In the genomic region with DNA sequence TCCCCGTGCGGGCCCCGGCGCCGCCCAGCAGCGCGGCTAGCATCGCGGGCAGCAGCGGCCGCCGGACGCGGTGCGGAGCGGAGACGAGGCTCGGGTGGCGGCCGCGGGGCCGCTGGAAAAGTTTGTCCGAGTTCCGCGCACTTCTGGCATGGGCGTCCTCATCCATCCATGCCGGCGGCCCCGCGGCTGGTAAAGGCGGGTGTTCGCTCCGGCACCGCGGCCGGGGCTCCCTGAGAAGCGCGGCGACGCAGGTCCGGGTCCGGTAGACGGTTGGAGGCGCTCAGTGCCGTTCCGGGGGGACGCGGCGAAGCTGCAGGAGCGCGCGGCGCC, we compare ENCODE assay signal across 8 mouse cellular contexts. TPM values are rescaled to one million over a fixed set of nuclear protein-coding genes. Genes with fewer than 3 reads are reported as not detected.
DNase-seq lines count a peak whose midpoint lies in the region; ATAC-seq and TF ChIP-seq lines count a peak whose summit lies in the region.

No protein-coding gene starts in this region.

- no peaks in the 10 kb centered on the region for H3K9me3 ChIP-seq in heart, embryonic 14.5 days (ENCODE audit: control insufficient read depth, low read length)
- peaks cover 64% of the 10 kb centered on the region for H3K9me3 ChIP-seq in G1E (replicated peaks)
- H3K9me3 ChIP-seq in forebrain, embryonic 16.5 days (ENCODE audit: control insufficient read depth, low read length): no peaks in the 10 kb centered on the region
- no peaks in the 10 kb centered on the region for H3K9me3 ChIP-seq in liver, postnatal 0 days (ENCODE audit: low read length)

- peak overlapping the region; percentile 93 to 94 for H3K27ac ChIP-seq in heart, embryonic 14.5 days (replicated peaks in 1 of 2; ENCODE audit: control insufficient read depth in 1 of 2, insufficient read depth in 1 of 2, low read depth in 2 of 2, low read length in 2 of 2)
- H3K27ac ChIP-seq in forebrain, embryonic 16.5 days (ENCODE audit: low read length): peak overlapping the region; percentile 89
- H3K27ac ChIP-seq in liver, postnatal 0 days (ENCODE audit: low read depth): peak overlapping the region; percentile 51

- intact Hi-C loops in heart, postnatal 25 days (cut with DNase I): loop anchor here (5.0 to 10.0 kb wide), 4 partner anchors 224 to 566 kb away; no protein-coding TSS in a partner anchor

- H3K9ac ChIP-seq in heart, embryonic 14.5 days (ENCODE audit: low read length): peak overlapping the region; percentile 87
- H3K9ac ChIP-seq in forebrain, embryonic 16.5 days (replicated peaks; ENCODE audit: low read depth, low read length): peak overlapping the region; percentile 87
- peak overlapping the region; percentile 48 for H3K9ac ChIP-seq in liver, postnatal 0 days (replicated peaks)

- no peak for DNase-seq in heart, postnatal 25 days (ENCODE audit: low spot score)
- no peak for DNase-seq in G1E (ENCODE audit: low spot score)
- DNase-seq in liver, postnatal 0 days: peak; percentile 33
- DNase-seq in embryo, embryonic 10.5 days (ENCODE audit: low spot score): no peak
- DNase-seq in spleen, adult 18-20 months: no peak

- no peak for TF ChIP-seq EP300 in liver, postnatal 0 days (IDR thresholded peaks at IDR 0.05; ENCODE audit: low read depth)

- no peak; the same call in 1 of the 2 replicates for ATAC-seq in heart, embryonic 14.5 days (ENCODE audit: insufficient number of reproducible peaks, insufficient read depth, low FRiP score, low read depth)
- no peak for ATAC-seq in G1E (ENCODE audit: extremely low read depth, insufficient number of reproducible peaks, low FRiP score, poor library complexity, severe bottlenecking)
- no peak for ATAC-seq in forebrain, embryonic 16.5 days
- ATAC-seq in liver, postnatal 0 days: peak; percentile 6; the same call in 1 of the 2 replicates
- ATAC-seq in megakaryocyte-erythroid progenitor cell, adult 5-6 weeks (replicated peaks; ENCODE audit: low FRiP score, low TSS enrichment, poor library complexity, severe bottlenecking): no peak

- peaks cover 2 to 20% of the 10 kb centered on the region in 2 experiments; a peak in 3 of 4 replicates for H3K4me1 ChIP-seq in heart, embryonic 14.5 days (ENCODE audit: control insufficient read depth in 2 of 2, insufficient read depth in 2 of 2, low read length in 2 of 2)
- H3K4me1 ChIP-seq in G1E (ENCODE audit: insufficient read depth, low read depth, low read length): no peaks in the 10 kb centered on the region
- peaks cover 25% of the 10 kb centered on the region for H3K4me1 ChIP-seq in forebrain, embryonic 16.5 days (replicated peaks; ENCODE audit: control insufficient read depth, insufficient read depth, low read length)
- peaks cover 11% of the 10 kb centered on the region; the same call in 1 of the 2 replicates for H3K4me1 ChIP-seq in liver, postnatal 0 days (ENCODE audit: insufficient read depth)

- H3K4me3 ChIP-seq in heart, embryonic 14.5 days (ENCODE audit: control insufficient read depth in 1 of 2, insufficient read depth in 1 of 2, low read depth in 1 of 2, low read length in 2 of 2): peak overlapping the region; percentile 66 to 90
- H3K4me3 ChIP-seq in G1E (ENCODE audit: low read depth, low read length): peak overlapping the region; percentile 46; the same call in 1 of the 2 replicates
- peak overlapping the region; percentile 78 for H3K4me3 ChIP-seq in forebrain, embryonic 16.5 days (replicated peaks; ENCODE audit: low read length)
- peak overlapping the region; percentile 52 for H3K4me3 ChIP-seq in liver, postnatal 0 days (ENCODE audit: low read depth, low read length)

- H3K4me2 ChIP-seq in heart, embryonic 14.5 days (ENCODE audit: low read length): peak overlapping the region; percentile 88
- peak overlapping the region; percentile 81 for H3K4me2 ChIP-seq in forebrain, embryonic 16.5 days (ENCODE audit: low read length)
- H3K4me2 ChIP-seq in liver, postnatal 0 days (ENCODE audit: low read depth, low read length): peak overlapping the region; percentile 78

- no peak for TF ChIP-seq CTCF in G1E (IDR thresholded peaks at IDR 0.05; ENCODE audit: low read depth, low read length)
- TF ChIP-seq CTCF in liver, postnatal 0 days (IDR thresholded peaks at IDR 0.05; ENCODE audit: low read depth): no peak

- no peaks in the 10 kb centered on the region for H3K36me3 ChIP-seq in heart, embryonic 14.5 days (ENCODE audit: control insufficient read depth, insufficient read depth, low read length)
- H3K36me3 ChIP-seq in G1E (replicated peaks): no peaks in the 10 kb centered on the region
- H3K36me3 ChIP-seq in forebrain, embryonic 16.5 days (ENCODE audit: control insufficient read depth, insufficient read depth): no peaks in the 10 kb centered on the region
- H3K36me3 ChIP-seq in liver, postnatal 0 days (replicated peaks; ENCODE audit: insufficient read depth, low read length): no peaks in the 10 kb centered on the region

- H3K27me3 ChIP-seq in heart, embryonic 14.5 days (ENCODE audit: control insufficient read depth, insufficient read depth, low read length): no peaks in the 10 kb centered on the region
- no peaks in the 10 kb centered on the region for H3K27me3 ChIP-seq in G1E (ENCODE audit: insufficient read depth, low read length)
- peaks cover 3% of the 10 kb centered on the region for H3K27me3 ChIP-seq in forebrain, embryonic 16.5 days (replicated peaks; ENCODE audit: control insufficient read depth, insufficient read depth, low read length)
- H3K27me3 ChIP-seq in liver, postnatal 0 days (ENCODE audit: insufficient read depth, low read length): peaks cover 58% of the 10 kb centered on the region

- WGBS in heart, embryonic 14.5 days: under 1% methylated on average over 50 of the region's 53 CpGs
- WGBS in forebrain, embryonic 16.5 days: 0% methylated on average over 53 of the region's 53 CpGs
- 1% methylated on average over 41 of the region's 53 CpGs for WGBS in liver, postnatal 0 days (ENCODE audit: insufficient replicate concordance)

RNA-seq across cellular contexts. Expression of gene Gas1, which starts 0.4 kb away (rescaled TPM):
- 42.1 and 50.7 TPM in 2 replicates for polyA plus RNA-seq in heart, embryonic 14.5 days (2014; fragmentation: Nextera tagmentation; extraction: Ambion mirVana)
- 10 to 100 TPM; 31.5 to 32.9 TPM for total RNA-seq in heart, postnatal 25 days (2021)
- not detected in 2 replicates for total RNA-seq in G1E (2014; fragmentation: Nextera tagmentation)
- 0.06 TPM in 1 of 2 replicates, not detected in the other for total RNA-seq in G1E (2017)
- not detected in 2 replicates for polyA plus RNA-seq in G1E (2012)
- polyA plus RNA-seq in forebrain, embryonic 16.5 days (2015; fragmentation: Nextera tagmentation; extraction: Ambion mirVana): 18.8 and 26.2 TPM in 2 replicates
- polyA plus RNA-seq in liver, postnatal 0 days (2015; fragmentation: Nextera tagmentation; extraction: Ambion mirVana): 3.1 and 4.0 TPM in 2 replicates
- total RNA-seq in megakaryocyte-erythroid progenitor cell, adult 5-6 weeks (2014; fragmentation: Nextera tagmentation): not detected in 2 replicates
- not detected in 2 replicates for total RNA-seq in megakaryocyte-erythroid progenitor cell, adult 5-6 weeks (2017)
